30 mouse cellular contexts compared by ENCODE assay signal in the genomic region with DNA sequence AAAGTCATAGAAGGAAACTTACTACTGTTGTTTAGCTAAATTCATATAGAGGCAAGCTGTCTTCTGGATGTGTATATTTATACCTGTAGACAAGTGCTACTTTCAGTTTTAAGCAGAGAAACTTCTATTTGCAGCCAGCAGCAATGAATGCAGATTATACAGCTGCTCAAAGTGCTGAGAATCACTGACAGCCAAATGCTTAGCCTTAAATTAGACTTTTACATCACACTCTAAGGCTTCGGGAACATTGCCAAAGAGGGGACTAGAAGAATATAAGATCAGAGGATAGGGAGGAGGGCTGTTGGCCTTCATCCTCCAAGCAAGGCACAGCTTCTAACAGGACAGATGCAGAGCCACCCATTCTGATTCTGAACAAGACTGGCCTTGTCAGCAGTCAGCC. TPM values are rescaled to one million over a fixed set of nuclear protein-coding genes. Genes with fewer than 3 reads are reported as not detected.
DNase-seq lines count a peak whose midpoint lies in the region; ATAC-seq and TF ChIP-seq lines count a peak whose summit lies in the region.
"Had no signal": no experiment of that assay in that cellular context is flagged by ENCODE, and none has a peak within 500 bp of the region (broad histone marks: within the 10 kb centered on the region; RNA-seq: fewer than 3 reads in every experiment).

No protein-coding gene starts in this region.

- H3K4me2 ChIP-seq in embryonic facial prominence, embryonic 14.5 days (ENCODE audit: low read depth, low read length) = no peak overlapping the region
- H3K4me2 ChIP-seq in limb, embryonic 14.5 days (replicated peaks; ENCODE audit: low read depth, low read length, severe bottlenecking) = no peak overlapping the region
- H3K4me2 ChIP-seq: embryonic facial prominence, embryonic 13.5 days; forebrain, embryonic 15.5 days; heart, embryonic 11.5 days; heart, embryonic 15.5 days; hindbrain, embryonic 15.5 days had no signal

- no peak for ATAC-seq in embryonic facial prominence, embryonic 14.5 days (ENCODE audit: low read depth)
- no peak for ATAC-seq in limb, embryonic 14.5 days (ENCODE audit: low FRiP score, low read depth)
- ATAC-seq: CD4-positive, CD25-positive, alpha-beta regulatory T cell, adult 4 months; forebrain, embryonic 15.5 days; inflammation-experienced regulatory T-cells, adult 6 months; intestine, postnatal 0 days had no signal

- H3K27me3 ChIP-seq in embryonic facial prominence, embryonic 14.5 days (replicated peaks; ENCODE audit: control insufficient read depth, insufficient read depth, low read length) = no peaks in the 10 kb centered on the region; the same call in 1 of the 2 replicates
- H3K27me3 ChIP-seq in embryonic facial prominence, embryonic 10.5 days (replicated peaks; ENCODE audit: low read depth, poor library complexity, severe bottlenecking) = no peaks in the 10 kb centered on the region; the same call in 1 of the 2 replicates
- no peaks in the 10 kb centered on the region for H3K27me3 ChIP-seq in limb, embryonic 14.5 days (ENCODE audit: control insufficient read depth, insufficient read depth, low read length)
- no peaks in the 10 kb centered on the region for H3K27me3 ChIP-seq in limb, embryonic 10.5 days (ENCODE audit: low read depth, poor library complexity, severe bottlenecking)
- H3K27me3 ChIP-seq: forebrain, embryonic 15.5 days; heart, embryonic 15.5 days; hindbrain, embryonic 15.5 days had no signal

- peak; percentile 71 for DNase-seq in embryonic facial prominence, embryonic 14.5 days (ENCODE audit: low spot score)
- DNase-seq in embryonic facial prominence, embryonic 10.5 days (ENCODE audit: low spot score) = no peak
- peak; percentile 3 to 42 for DNase-seq in frontal cortex, adult 2 months (ENCODE audit: extremely low spot score in 1 of 2, low spot score in 1 of 2)
- DNase-seq in frontal cortex, postnatal 10 days (ENCODE audit: low spot score in 2 of 2) = no peak
- peak; percentile 31 for DNase-seq in limb, embryonic 14.5 days (ENCODE audit: low spot score)
- no peak for DNase-seq in limb, embryonic 10.5 days (ENCODE audit: low spot score)
- DNase-seq in telencephalon, adult 2 months (ENCODE audit: low read depth, low spot score) = peak; percentile 53
- DNase-seq in adrenal gland, adult 18-20 months (ENCODE audit: low spot score in 2 of 2) = no peak
- DNase-seq: adrenal gland, adult 8-10 months; adrenal gland, postnatal 36 days; B cell, adult 2 months; cerebellum, adult 11-12 months; cerebellum, adult 9-10 months; cerebellum, postnatal 25 days; gastrocnemius, postnatal 14 days; heart, adult 2 months; heart, postnatal 14 days had no signal

- no peak overlapping the region for H3K4me3 ChIP-seq in embryonic facial prominence, embryonic 14.5 days (ENCODE audit: low read depth, low read length)
- no peak overlapping the region for H3K4me3 ChIP-seq in embryonic facial prominence, embryonic 10.5 days
- H3K4me3 ChIP-seq in limb, embryonic 14.5 days (replicated peaks; ENCODE audit: low read length) = no peak overlapping the region
- no peak overlapping the region for H3K4me3 ChIP-seq in limb, embryonic 10.5 days
- H3K4me3 ChIP-seq: embryonic facial prominence, embryonic 13.5 days; forebrain, embryonic 15.5 days; heart, adult 2 months; heart, embryonic 15.5 days; hindbrain, embryonic 15.5 days had no signal

- no peak overlapping the region for H3K27ac ChIP-seq in embryonic facial prominence, embryonic 14.5 days (replicated peaks; ENCODE audit: low read depth, low read length)
- no peak overlapping the region for H3K27ac ChIP-seq in embryonic facial prominence, embryonic 10.5 days (replicated peaks)
- no peak overlapping the region for H3K27ac ChIP-seq in limb, embryonic 14.5 days (replicated peaks; ENCODE audit: low read depth, low read length)
- H3K27ac ChIP-seq in limb, embryonic 10.5 days = no peak overlapping the region
- H3K27ac ChIP-seq: embryonic facial prominence, embryonic 13.5 days; forebrain, embryonic 15.5 days; heart, adult 2 months; heart, embryonic 15.5 days; hindbrain, embryonic 15.5 days had no signal

- no peaks in the 10 kb centered on the region for H3K4me1 ChIP-seq in embryonic facial prominence, embryonic 14.5 days (ENCODE audit: control insufficient read depth, insufficient read depth, low read length)
- H3K4me1 ChIP-seq in embryonic facial prominence, embryonic 10.5 days = no peaks in the 10 kb centered on the region
- H3K4me1 ChIP-seq in limb, embryonic 14.5 days (ENCODE audit: control insufficient read depth, insufficient read depth, low read length) = no peaks in the 10 kb centered on the region
- H3K4me1 ChIP-seq in limb, embryonic 10.5 days = peaks cover 6% of the 10 kb centered on the region
- H3K4me1 ChIP-seq: forebrain, embryonic 15.5 days; heart, embryonic 15.5 days; hindbrain, embryonic 15.5 days had no signal

- 57% methylated on average over 1 of the region's 1 CpGs for WGBS in embryonic facial prominence, embryonic 14.5 days
- 80% methylated on average over 1 of the region's 1 CpGs for WGBS in embryonic facial prominence, embryonic 10.5 days
- 57% methylated on average over 1 of the region's 1 CpGs for WGBS in limb, embryonic 14.5 days
- 81% methylated on average over 1 of the region's 1 CpGs for WGBS in limb, embryonic 10.5 days

- TF ChIP-seq POLR2A in limb, embryonic 14.5 days (IDR thresholded peaks at IDR 0.05; ENCODE audit: borderline replicate concordance, extremely low read depth, insufficient read depth, insufficient read length) = no peak

- no peak overlapping the region for H3K9ac ChIP-seq in embryonic facial prominence, embryonic 14.5 days (ENCODE audit: low read depth, low read length)
- H3K9ac ChIP-seq in limb, embryonic 14.5 days (ENCODE audit: low read depth, low read length, severe bottlenecking) = no peak overlapping the region
- H3K9ac ChIP-seq: embryonic facial prominence, embryonic 13.5 days; forebrain, embryonic 15.5 days; heart, embryonic 15.5 days; hindbrain, embryonic 15.5 days had no signal

- no peaks in the 10 kb centered on the region for H3K9me3 ChIP-seq in embryonic facial prominence, embryonic 14.5 days (ENCODE audit: control insufficient read depth, low read length)
- H3K9me3 ChIP-seq in embryonic facial prominence, embryonic 10.5 days = no peaks in the 10 kb centered on the region
- no peaks in the 10 kb centered on the region for H3K9me3 ChIP-seq in limb, embryonic 14.5 days (ENCODE audit: control insufficient read depth, low read length)
- no peaks in the 10 kb centered on the region for H3K9me3 ChIP-seq in limb, embryonic 10.5 days (replicated peaks)
- H3K9me3 ChIP-seq: embryonic facial prominence, embryonic 13.5 days; forebrain, embryonic 15.5 days; heart, embryonic 15.5 days; hindbrain, embryonic 15.5 days had no signal

- H3K36me3 ChIP-seq in embryonic facial prominence, embryonic 14.5 days (ENCODE audit: control insufficient read depth, insufficient read depth, low read length) = no peaks in the 10 kb centered on the region
- no peaks in the 10 kb centered on the region for H3K36me3 ChIP-seq in embryonic facial prominence, embryonic 10.5 days (replicated peaks)
- H3K36me3 ChIP-seq in limb, embryonic 14.5 days (ENCODE audit: control insufficient read depth, insufficient read depth, low read length) = no peaks in the 10 kb centered on the region
- no peaks in the 10 kb centered on the region for H3K36me3 ChIP-seq in limb, embryonic 10.5 days
- H3K36me3 ChIP-seq: embryonic facial prominence, embryonic 13.5 days; forebrain, embryonic 15.5 days; G1E; heart, embryonic 15.5 days; hindbrain, embryonic 15.5 days had no signal

RNA-seq across cellular contexts. Expression of gene Krtap4-2, which starts 2.2 kb away (rescaled TPM):
- not detected in 2 replicates for polyA plus RNA-seq in embryonic facial prominence, embryonic 14.5 days (2014; fragmentation: Nextera tagmentation; extraction: Ambion mirVana)
- not detected in 2 replicates for polyA plus RNA-seq in embryonic facial prominence, embryonic 10.5 days (2016; fragmentation: Nextera tagmentation; extraction: Ambion mirVana)
- not detected in 2 replicates for polyA plus RNA-seq in frontal cortex, adult 2 months (2012; rRNA removed)
- polyA plus RNA-seq in limb, embryonic 14.5 days (2012; rRNA removed) = not detected in 2 replicates
- polyA plus RNA-seq in limb, embryonic 14.5 days (2014; fragmentation: Nextera tagmentation; extraction: Ambion mirVana) = not detected in 2 replicates
- not detected in 2 replicates for polyA plus RNA-seq in limb, embryonic 10.5 days (2016; fragmentation: Nextera tagmentation; extraction: Ambion mirVana)
- total RNA-seq in adrenal gland, adult 18-20 months (2021) = not detected
- total RNA-seq: adrenal gland, adult 8-10 months; adrenal gland, postnatal 36 days; G1E; gastrocnemius, adult 18-20 months; gastrocnemius, postnatal 14 days; heart, adult 2 months; heart, postnatal 14 days; hematopoietic stem cell, adult 5-6 weeks had no signal
- polyA plus RNA-seq: CD4-positive, CD25-positive, alpha-beta regulatory T cell, adult 4 months; cortical plate, adult 2 months; embryonic facial prominence, embryonic 13.5 days; forebrain, embryonic 15.5 days; G1E; gonadal fat pad, adult 2 months; heart, adult 2 months; heart, embryonic 11.5 days; heart, embryonic 15.5 days; hindbrain, embryonic 15.5 days; inflammation-experienced regulatory T-cells, adult 6 months; intestine, postnatal 0 days had no signal

RNA-seq across cellular contexts. Expression of gene Krtap4-7, which starts 6.8 kb away (rescaled TPM):
- polyA plus RNA-seq in embryonic facial prominence, embryonic 14.5 days (2014; fragmentation: Nextera tagmentation; extraction: Ambion mirVana) = 0.29 TPM in 1 of 2 replicates, not detected in the other
- not detected in 2 replicates for polyA plus RNA-seq in embryonic facial prominence, embryonic 10.5 days (2016; fragmentation: Nextera tagmentation; extraction: Ambion mirVana)
- not detected in 2 replicates for polyA plus RNA-seq in frontal cortex, adult 2 months (2012; rRNA removed)
- not detected in 2 replicates for polyA plus RNA-seq in limb, embryonic 14.5 days (2012; rRNA removed)
- not detected in 2 replicates for polyA plus RNA-seq in limb, embryonic 14.5 days (2014; fragmentation: Nextera tagmentation; extraction: Ambion mirVana)
- not detected in 2 replicates for polyA plus RNA-seq in limb, embryonic 10.5 days (2016; fragmentation: Nextera tagmentation; extraction: Ambion mirVana)
- total RNA-seq in adrenal gland, adult 18-20 months (2021) = not detected
- total RNA-seq: adrenal gland, adult 8-10 months; adrenal gland, postnatal 36 days; gastrocnemius, adult 18-20 months; gastrocnemius, postnatal 14 days; heart, adult 2 months; heart, postnatal 14 days; hematopoietic stem cell, adult 5-6 weeks had no signal
- polyA plus RNA-seq: CD4-positive, CD25-positive, alpha-beta regulatory T cell, adult 4 months; cortical plate, adult 2 months; embryonic facial prominence, embryonic 13.5 days; forebrain, embryonic 15.5 days; G1E; gonadal fat pad, adult 2 months; heart, adult 2 months; heart, embryonic 11.5 days; heart, embryonic 15.5 days; hindbrain, embryonic 15.5 days; inflammation-experienced regulatory T-cells, adult 6 months; intestine, postnatal 0 days had no signal

RNA-seq across cellular contexts. Expression of gene Krtap4-1, which starts 9.0 kb away (rescaled TPM):
- not detected in 2 replicates for polyA plus RNA-seq in embryonic facial prominence, embryonic 14.5 days (2014; fragmentation: Nextera tagmentation; extraction: Ambion mirVana)
- polyA plus RNA-seq in embryonic facial prominence, embryonic 10.5 days (2016; fragmentation: Nextera tagmentation; extraction: Ambion mirVana) = not detected in 2 replicates
- not detected in 2 replicates for polyA plus RNA-seq in frontal cortex, adult 2 months (2012; rRNA removed)
- polyA plus RNA-seq in limb, embryonic 14.5 days (2012; rRNA removed) = not detected in 2 replicates
- not detected in 2 replicates for polyA plus RNA-seq in limb, embryonic 14.5 days (2014; fragmentation: Nextera tagmentation; extraction: Ambion mirVana)
- not detected in 2 replicates for polyA plus RNA-seq in limb, embryonic 10.5 days (2016; fragmentation: Nextera tagmentation; extraction: Ambion mirVana)
- total RNA-seq in adrenal gland, adult 18-20 months (2021) = not detected
- total RNA-seq: adrenal gland, adult 8-10 months; adrenal gland, postnatal 36 days; G1E; gastrocnemius, adult 18-20 months; gastrocnemius, postnatal 14 days; heart, adult 2 months; heart, postnatal 14 days; hematopoietic stem cell, adult 5-6 weeks had no signal
- polyA plus RNA-seq: CD4-positive, CD25-positive, alpha-beta regulatory T cell, adult 4 months; cortical plate, adult 2 months; embryonic facial prominence, embryonic 13.5 days; forebrain, embryonic 15.5 days; G1E; gonadal fat pad, adult 2 months; heart, adult 2 months; heart, embryonic 11.5 days; heart, embryonic 15.5 days; hindbrain, embryonic 15.5 days; inflammation-experienced regulatory T-cells, adult 6 months; intestine, postnatal 0 days had no signal

RNA-seq across cellular contexts. Expression of gene Gm11555, which starts 12.9 kb away (rescaled TPM):
- not detected in 2 replicates for polyA plus RNA-seq in embryonic facial prominence, embryonic 14.5 days (2014; fragmentation: Nextera tagmentation; extraction: Ambion mirVana)
- not detected in 2 replicates for polyA plus RNA-seq in embryonic facial prominence, embryonic 10.5 days (2016; fragmentation: Nextera tagmentation; extraction: Ambion mirVana)
- not detected in 2 replicates for polyA plus RNA-seq in frontal cortex, adult 2 months (2012; rRNA removed)
- polyA plus RNA-seq in limb, embryonic 14.5 days (2012; rRNA removed) = not detected in 2 replicates
- polyA plus RNA-seq in limb, embryonic 14.5 days (2014; fragmentation: Nextera tagmentation; extraction: Ambion mirVana) = not detected in 2 replicates
- polyA plus RNA-seq in limb, embryonic 10.5 days (2016; fragmentation: Nextera tagmentation; extraction: Ambion mirVana) = not detected in 2 replicates
- total RNA-seq in adrenal gland, adult 18-20 months (2021) = not detected
- total RNA-seq: adrenal gland, adult 8-10 months; adrenal gland, postnatal 36 days; G1E; gastrocnemius, adult 18-20 months; gastrocnemius, postnatal 14 days; heart, adult 2 months; heart, postnatal 14 days; hematopoietic stem cell, adult 5-6 weeks had no signal
- polyA plus RNA-seq: CD4-positive, CD25-positive, alpha-beta regulatory T cell, adult 4 months; cortical plate, adult 2 months; embryonic facial prominence, embryonic 13.5 days; forebrain, embryonic 15.5 days; G1E; gonadal fat pad, adult 2 months; heart, adult 2 months; heart, embryonic 11.5 days; heart, embryonic 15.5 days; hindbrain, embryonic 15.5 days; inflammation-experienced regulatory T-cells, adult 6 months; intestine, postnatal 0 days had no signal

RNA-seq across cellular contexts. Expression of gene Gm11562, which starts 16.9 kb away (rescaled TPM):
- not detected in 2 replicates for polyA plus RNA-seq in embryonic facial prominence, embryonic 14.5 days (2014; fragmentation: Nextera tagmentation; extraction: Ambion mirVana)
- polyA plus RNA-seq in embryonic facial prominence, embryonic 10.5 days (2016; fragmentation: Nextera tagmentation; extraction: Ambion mirVana) = not detected in 2 replicates
- polyA plus RNA-seq in frontal cortex, adult 2 months (2012; rRNA removed) = not detected in 2 replicates
- polyA plus RNA-seq in limb, embryonic 14.5 days (2012; rRNA removed) = not detected in 2 replicates
- polyA plus RNA-seq in limb, embryonic 14.5 days (2014; fragmentation: Nextera tagmentation; extraction: Ambion mirVana) = not detected in 2 replicates
- polyA plus RNA-seq in limb, embryonic 10.5 days (2016; fragmentation: Nextera tagmentation; extraction: Ambion mirVana) = not detected in 2 replicates
- total RNA-seq in adrenal gland, adult 18-20 months (2021) = not detected
- total RNA-seq: adrenal gland, adult 8-10 months; adrenal gland, postnatal 36 days; G1E; gastrocnemius, adult 18-20 months; gastrocnemius, postnatal 14 days; heart, adult 2 months; heart, postnatal 14 days; hematopoietic stem cell, adult 5-6 weeks had no signal
- polyA plus RNA-seq: CD4-positive, CD25-positive, alpha-beta regulatory T cell, adult 4 months; cortical plate, adult 2 months; embryonic facial prominence, embryonic 13.5 days; forebrain, embryonic 15.5 days; G1E; gonadal fat pad, adult 2 months; heart, adult 2 months; heart, embryonic 11.5 days; heart, embryonic 15.5 days; hindbrain, embryonic 15.5 days; inflammation-experienced regulatory T-cells, adult 6 months; intestine, postnatal 0 days had no signal

Comparison
In these comparisons a context has a peak if more than half of its experiments do, and no peak if none do; other contexts are left out.
1. DNase-seq: peak in embryonic facial prominence, embryonic 14.5 days (single experiment), frontal cortex, adult 2 months (2 of 2), limb, embryonic 14.5 days (single experiment) and telencephalon, adult 2 months (single experiment); none in embryonic facial prominence, embryonic 10.5 days (single experiment), frontal cortex, postnatal 10 days (0 of 2), limb, embryonic 10.5 days (single experiment) and adrenal gland, adult 18-20 months (0 of 2).